Mouse (Mus musculus) ES-Bruce4 (cell line): Measurements from ENCODE around the gene Capn2.

ENCODE experiments used
- CTCF ChIP-seq: IDR thresholded peaks from one replicate; pipeline ENCODE4 v1.8.1; 2011; ENCODE audit warnings: low read depth, low read length
- POLR2A ChIP-seq: IDR thresholded peaks from one replicate; pipeline ENCODE4 v1.8.1; 2011; ENCODE audit warnings: low read length; ENCODE audit not compliant: insufficient read depth

DNA sequence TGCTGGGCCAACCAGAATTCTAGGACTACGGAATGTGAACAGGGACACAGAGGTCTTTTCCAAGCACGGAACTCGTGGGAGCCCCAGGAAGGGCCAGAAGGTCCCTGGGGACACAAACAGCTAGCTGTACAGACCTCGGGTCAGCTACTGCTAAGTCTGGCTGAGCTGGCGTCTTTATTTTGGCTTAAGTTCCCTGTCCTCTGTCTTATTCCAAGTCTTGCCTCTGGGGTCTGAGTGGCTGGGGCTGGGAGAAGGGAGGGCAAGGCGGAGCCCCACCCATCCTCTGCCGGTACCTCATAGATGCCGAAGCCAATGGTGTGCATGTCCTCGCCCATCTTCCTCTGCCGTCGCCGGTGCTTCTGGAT, 33.5 kb downstream of the Capn2 start:
- TF ChIP-seq POLR2A (no peak), CTCF (no peak)
